Comparison of ENCODE assay signal across 15 mouse cellular contexts in genomic region chrX:164175780-164176179, GRCm38 (mm10). TPM values are rescaled to one million over a fixed set of nuclear protein-coding genes. Genes with fewer than 3 reads are reported as not detected.
"Had no signal": no experiment of that assay in that cellular context is flagged by ENCODE, and none has a peak within 500 bp of the region (broad histone marks: within the 10 kb centered on the region; RNA-seq: fewer than 3 reads in every experiment).

No protein-coding gene starts in this region.

- H3K9me3 ChIP-seq: liver, embryonic 15.5 days; megakaryocyte, embryonic 14.5 days; neural tube, embryonic 13.5 days had no signal

- H3K4me2 ChIP-seq: liver, embryonic 11.5 days; liver, embryonic 15.5 days; midbrain, embryonic 11.5 days; neural tube, embryonic 13.5 days had no signal

- H3K36me3 ChIP-seq: liver, embryonic 15.5 days; neural tube, embryonic 13.5 days had no signal

- H3K27ac ChIP-seq: liver, embryonic 15.5 days; neural tube, embryonic 13.5 days had no signal

- H3K4me1 ChIP-seq: liver, embryonic 15.5 days; megakaryocyte, embryonic 14.5 days; neural tube, embryonic 13.5 days had no signal

- H3K9ac ChIP-seq: liver, embryonic 15.5 days; neural tube, embryonic 13.5 days had no signal

- ATAC-seq: lung, postnatal 0 days; midbrain, embryonic 16.5 days had no signal

- H3K4me3 ChIP-seq: liver, embryonic 15.5 days; megakaryocyte, embryonic 14.5 days; neural tube, embryonic 13.5 days had no signal

- DNase-seq: kidney, adult 11 months; kidney, postnatal 25 days; left cerebral cortex, postnatal 4 days; lung, adult 2 months; lung, postnatal 36 days; right cerebral cortex, postnatal 4 days; spleen, adult 18-20 months; thymus, postnatal 36 days had no signal

RNA-seq across cellular contexts. Expression of gene Ace2, which starts 36.6 kb away (rescaled TPM):
- polyA plus RNA-seq: liver, embryonic 11.5 days; neural tube, embryonic 13.5 days had no signal
